Comparison of ENCODE assay signal across 27 mouse cellular contexts in genomic region chr19:23023316-23023960, GRCm38 (mm10).
DNase-seq lines count a peak whose midpoint lies in the region; ATAC-seq and TF ChIP-seq lines count a peak whose summit lies in the region.
"Had no signal": no experiment of that assay in that cellular context is flagged by ENCODE, and none has a peak within 500 bp of the region (broad histone marks: within the 10 kb centered on the region; RNA-seq: fewer than 3 reads in every experiment).

No protein-coding gene starts in this region.

- H3K27ac ChIP-seq in layer of hippocampus, adult 2 months, result peak overlapping the region; percentile 55; the same call in 1 of the 2 replicates
- peak overlapping the region; percentile 12 for H3K27ac ChIP-seq in brown adipose tissue, adult 24 weeks (replicated peaks; ENCODE audit: low read depth, low read length)
- no peak overlapping the region for H3K27ac ChIP-seq in kidney, adult 2 months (ENCODE audit: insufficient read depth, low read depth, low read length)
- H3K27ac ChIP-seq: embryonic facial prominence, embryonic 12.5 days; hindbrain, embryonic 14.5 days; liver, embryonic 14.5 days; macrophage; neural tube, embryonic 15.5 days had no signal

- TF ChIP-seq POLR2A in kidney, adult 2 months (IDR thresholded peaks at IDR 0.05; ENCODE audit: low read depth, low read length), result no peak

- ATAC-seq in cerebellum, adult (ENCODE audit: insufficient number of reproducible peaks, low FRiP score, low TSS enrichment), result no peak
- ATAC-seq: CD4-positive, CD25-positive, alpha-beta regulatory T cell, adult 4 months; forebrain, embryonic 14.5 days; intestine, postnatal 0 days had no signal

- peaks cover 5% of the 10 kb centered on the region for H3K4me1 ChIP-seq in brown adipose tissue, adult 24 weeks (ENCODE audit: control insufficient read depth, insufficient read depth, insufficient read length, low read length)
- H3K4me1 ChIP-seq in kidney, adult 2 months (ENCODE audit: control insufficient read depth, insufficient read depth, low read length), result no peaks in the 10 kb centered on the region
- H3K4me1 ChIP-seq: embryonic facial prominence, embryonic 12.5 days; neural tube, embryonic 15.5 days had no signal

- peak; percentile 36 to 38 for DNase-seq in cerebellum, postnatal 25 days
- DNase-seq in layer of hippocampus, adult 2 months (ENCODE audit: low spot score in 2 of 2), result no peak
- DNase-seq in layer of hippocampus, postnatal 25 days (ENCODE audit: extremely low spot score in 1 of 2, low spot score in 1 of 2), result no peak
- peak; percentile 92 for DNase-seq in retina, postnatal 1 day
- DNase-seq in kidney, adult 2 months, result no peak
- DNase-seq: adrenal gland, postnatal 14 days; cerebellum, adult 9-10 months; embryo, embryonic 11 days; gastrocnemius, postnatal 14 days; kidney, postnatal 14 days; liver; lung, adult 2 months; lung, postnatal 10 days; midbrain, embryonic 14.5 days; right cerebral cortex, adult 18-20 months; thymus, postnatal 4 days had no signal

- TF ChIP-seq CTCF in layer of hippocampus, adult 2 months (conservative IDR thresholded peaks at IDR 0.05), result no peak
- TF ChIP-seq CTCF in kidney, adult 2 months (conservative IDR thresholded peaks at IDR 0.05; ENCODE audit: insufficient read depth, insufficient read length, low read depth, low read length), result no peak

- 91% methylated on average over 7 of the region's 7 CpGs for WGBS in kidney, adult 2 months

- H3K4me3 ChIP-seq in layer of hippocampus, adult 2 months, result no peak overlapping the region
- H3K4me3 ChIP-seq in brown adipose tissue, adult 24 weeks (ENCODE audit: insufficient read depth, low read depth, low read length), result no peak overlapping the region
- H3K4me3 ChIP-seq in kidney, adult 2 months (ENCODE audit: insufficient read depth, low read depth, low read length), result no peak overlapping the region
- H3K4me3 ChIP-seq: embryonic facial prominence, embryonic 12.5 days; heart, embryonic 12.5 days; neural tube, embryonic 15.5 days had no signal

- H3K36me3 ChIP-seq in kidney, adult 2 months (ENCODE audit: control insufficient read depth, insufficient read depth, low read length), result no peaks in the 10 kb centered on the region
- H3K36me3 ChIP-seq: embryonic facial prominence, embryonic 12.5 days; heart, embryonic 12.5 days; neural tube, embryonic 15.5 days had no signal

- H3K27me3 ChIP-seq in kidney, adult 2 months (replicated peaks; ENCODE audit: control insufficient read depth, insufficient read depth, low read length), result no peaks in the 10 kb centered on the region
- H3K27me3 ChIP-seq: embryonic facial prominence, embryonic 12.5 days; heart, embryonic 12.5 days; neural tube, embryonic 15.5 days had no signal

Comparison
In these comparisons a context has a peak if more than half of its experiments do, and no peak if none do; other contexts are left out.
1. DNase-seq: peak in cerebellum, postnatal 25 days (2 of 2) and retina, postnatal 1 day (single experiment); none in layer of hippocampus, adult 2 months (0 of 2), layer of hippocampus, postnatal 25 days (0 of 2) and kidney, adult 2 months (single experiment).